Comparison of ENCODE assay signal across 1 mouse cellular context in the genomic region with DNA sequence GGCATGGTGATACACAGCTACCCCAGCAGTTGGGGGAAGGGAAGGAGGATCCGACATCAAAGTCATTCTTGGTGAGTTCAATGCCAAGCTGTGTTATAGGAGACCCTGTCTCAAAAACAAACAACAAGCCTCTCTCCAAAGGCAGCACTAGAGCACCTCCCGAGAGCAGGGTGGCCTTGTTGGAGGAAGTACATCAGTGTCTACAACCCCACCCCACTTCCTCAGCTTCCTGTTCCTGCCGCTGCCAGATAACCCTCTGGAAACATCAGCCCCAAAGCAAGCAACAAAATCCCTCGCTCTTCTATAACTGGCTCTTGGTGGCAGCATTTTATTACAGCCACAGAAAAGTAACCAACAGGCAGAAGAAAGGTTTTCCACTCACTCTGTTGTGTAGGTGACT.
A peak's percentile ranks its signal among the peaks of the same experiment; 100 is the strongest.
TF ChIP-seq lines count a peak whose summit lies in the region.

No protein-coding gene starts in this region.

TF ChIP-seq in MEL, 35 proteins besides CTCF, POLR2A, EP300 and RAD21 (continued from another document):
- TF ChIP-seq RCOR1 (IDR thresholded peaks at IDR 0.05; ENCODE audit: low read depth, low read length): 0 out of 2 replicates have a peak, but pooled peaks have one; percentile 31
- no peak for TF ChIP-seq E2F4 (IDR thresholded peaks at IDR 0.05; ENCODE audit: borderline replicate concordance, low read depth, low read length)
- TF ChIP-seq MEF2A (IDR thresholded peaks at IDR 0.05; ENCODE audit: extremely low read depth, insufficient replicate concordance, low read depth, low read length, poor library complexity, severe bottlenecking): no peak
- TF ChIP-seq TBP (IDR thresholded peaks at IDR 0.05; ENCODE audit: low read depth, low read length): peak; percentile 69; the same call in 1 of the 2 replicates
- no peak for TF ChIP-seq MYB (IDR thresholded peaks at IDR 0.05; ENCODE audit: low read depth, low read length)
- no peak for TF ChIP-seq CHD2 (IDR thresholded peaks at IDR 0.05; ENCODE audit: low read length)
- TF ChIP-seq POLR2AphosphoS5 (IDR thresholded peaks at IDR 0.05; ENCODE audit: borderline replicate concordance, low read depth, low read length): no peak
- TF ChIP-seq ZKSCAN1 (IDR thresholded peaks at IDR 0.05; ENCODE audit: low read depth, low read length): no peak
- no peak for TF ChIP-seq POLR2AphosphoS2 (IDR thresholded peaks at IDR 0.05; ENCODE audit: low read length)
- no peak for TF ChIP-seq BHLHE40 (IDR thresholded peaks at IDR 0.05; ENCODE audit: borderline replicate concordance, low read depth, low read length)
- TF ChIP-seq MXI1 (IDR thresholded peaks at IDR 0.05; ENCODE audit: low read depth, low read length): no peak
- no peak for TF ChIP-seq MYC (IDR thresholded peaks at IDR 0.05; ENCODE audit: low read depth, low read length)
- no peak for TF ChIP-seq GABPA (IDR thresholded peaks at IDR 0.05; ENCODE audit: low read depth, low read length)
- peak; percentile 54; the same call in 1 of the 2 replicates for TF ChIP-seq NELFE (IDR thresholded peaks at IDR 0.05; ENCODE audit: low read depth, low read length)
- 0 out of 2 replicates have a peak, but pooled peaks have one; percentile 5 for TF ChIP-seq ETS1 (IDR thresholded peaks at IDR 0.05; ENCODE audit: low read depth, low read length)
TF ChIP-seq in MEL: peak in this region for 11.
